Mouse (Mus musculus) cortical plate, adult 2 months (tissue): ENCODE results near the gene Gm45234. TPM values are rescaled to one million over a fixed set of nuclear protein-coding genes. Genes with fewer than 3 reads are reported as not detected.

Experiments used
- H3K27ac ChIP-seq: fragments of 200-500 bp; 2 replicates; pipeline ENCODE4 v1.5.1; 2012; ENCODE audit warnings: low read length, control low read depth, inconsistent platforms; ENCODE audit not compliant: insufficient read depth
- H3K4me1 ChIP-seq: fragments of 200-500 bp; 2 replicates; pipeline ENCODE4 v1.6.1; 2011; ENCODE audit warnings: low read length; ENCODE audit not compliant: control insufficient read depth, insufficient read depth
- H3K4me3 ChIP-seq: fragments of 200-500 bp; 2 replicates; pipeline ENCODE4 v1.5.1; 2011; ENCODE audit warnings: mild to moderate bottlenecking, low read length, control low read depth; ENCODE audit not compliant: insufficient read depth
- CTCF ChIP-seq: fragments of 200-500 bp; IDR thresholded peaks from 2 replicates; pipeline ENCODE4 v1.5.1; 2011; ENCODE audit warnings: mild to moderate bottlenecking, control low read depth, low read length; ENCODE audit not compliant: insufficient read depth; ENCODE audit errors: extremely low read depth
- POLR2A ChIP-seq: fragments of 200-500 bp; IDR thresholded peaks from 2 replicates; pipeline ENCODE4 v1.6.1; 2011; ENCODE audit warnings: mild to moderate bottlenecking, low read length, control low read depth; ENCODE audit not compliant: insufficient read depth; ENCODE audit errors: extremely low read depth
- polyA plus RNA-seq: library from polyadenylated mRNA; depleted of rRNA; stranded (reverse); fragments of >200 nt; gene quantifications from 2 replicates; pipeline ENCODE4 v1.2.3, GENCODE M21; 2012

Gene Gm45234
- polyA plus RNA-seq, 1 experiment: not detected

DNA sequence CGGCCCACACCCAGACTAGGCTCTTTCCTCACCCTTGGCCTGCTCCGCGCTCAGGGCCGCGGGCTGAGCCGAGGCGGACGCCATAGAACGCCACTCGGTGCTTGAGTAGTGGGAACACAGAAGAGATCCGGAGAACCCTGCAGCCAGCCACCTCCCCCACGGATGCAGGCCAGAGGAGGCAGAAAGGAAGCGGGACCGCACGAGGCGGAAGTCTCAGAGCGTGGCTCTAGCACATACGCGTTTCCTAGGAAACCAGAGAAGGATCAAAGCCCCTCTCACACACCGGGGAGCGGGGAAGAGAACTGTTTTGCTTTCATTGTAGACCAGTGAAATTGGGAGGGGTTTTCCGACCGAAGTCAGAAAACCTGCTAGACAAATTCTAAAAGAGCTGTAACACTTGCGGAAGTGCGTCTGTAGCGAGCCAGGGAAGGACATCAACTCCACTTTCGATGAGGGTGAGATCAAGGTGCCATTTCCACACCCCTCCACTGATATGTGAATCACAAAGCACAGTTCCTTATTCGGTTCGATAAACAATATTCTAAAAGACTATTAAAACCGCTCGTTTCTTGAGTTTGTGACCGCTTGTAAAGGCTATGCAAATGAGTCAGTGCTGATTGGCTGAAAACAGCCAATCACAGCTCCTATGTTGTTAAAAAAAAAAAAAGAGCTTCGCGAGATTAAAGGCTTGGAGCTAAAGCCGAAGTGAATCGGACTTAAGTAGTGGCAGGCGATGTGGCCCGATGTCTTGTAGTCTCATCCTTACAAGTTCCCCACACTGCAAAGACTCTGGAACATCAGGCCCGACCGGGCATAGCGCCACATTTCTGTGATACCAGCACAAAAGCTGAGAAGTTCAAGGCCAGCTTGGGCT, 14.7 kb downstream of the Gm45234 start, which contains the start of gene Grcc10:
TSS of gene Grcc10 (minus strand) at position 487 of the 874 bp plus-strand sequence.
- H3K4me3 ChIP-seq: peak within 1 kb of the TSS; percentile 67
- TF ChIP-seq CTCF (no peak), POLR2A (peak; percentile 97)
- H3K27ac ChIP-seq: peak within 1 kb of the TSS; percentile 92

DNA sequence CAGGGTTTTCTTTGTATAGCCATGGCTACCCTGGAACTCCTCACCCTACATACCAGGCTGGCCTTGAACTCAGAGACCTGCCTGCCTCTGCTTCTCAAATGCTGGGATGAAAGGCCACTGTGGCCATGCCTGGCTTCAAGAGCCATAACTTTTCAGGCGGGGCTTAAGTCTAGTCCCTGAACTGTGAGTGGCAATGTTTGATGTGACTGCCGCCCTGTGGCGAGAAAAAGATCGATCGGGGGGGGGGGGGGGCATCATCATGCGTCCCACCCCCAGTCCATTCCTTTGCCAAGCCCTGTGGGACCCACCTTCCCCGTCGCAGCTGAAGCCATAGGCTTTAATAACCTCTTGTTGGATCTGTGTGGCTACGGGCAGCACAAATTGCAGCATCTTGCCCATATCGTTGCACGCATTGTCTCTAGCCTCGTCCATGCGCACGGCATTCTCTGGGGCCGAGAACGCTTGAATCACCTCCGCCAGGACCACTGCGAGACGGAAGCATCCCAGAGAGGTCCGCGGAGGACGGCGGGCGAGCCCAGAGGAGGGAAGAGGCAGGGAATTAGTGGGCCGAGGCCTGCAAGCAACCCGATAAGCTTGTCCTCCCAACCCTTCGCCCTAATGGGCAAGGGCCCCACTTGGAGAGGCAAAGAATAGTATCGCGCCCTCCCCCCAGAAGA, 15.5 kb downstream of the Gm45234 start:
- TF ChIP-seq CTCF (peak; percentile 40; the same call in 1 of the 2 replicates), POLR2A (no peak; the same call in 1 of the 2 replicates)
- H3K27ac ChIP-seq: peak overlapping the region; percentile 92
- H3K4me3 ChIP-seq: peak overlapping the region; percentile 67

More for the DNA sequence above, 14.7 kb downstream of the Gm45234 start, which contains the start of gene Grcc10:
- H3K4me1 ChIP-seq: peaks cover 2% of the 10 kb centered on the region

DNA sequence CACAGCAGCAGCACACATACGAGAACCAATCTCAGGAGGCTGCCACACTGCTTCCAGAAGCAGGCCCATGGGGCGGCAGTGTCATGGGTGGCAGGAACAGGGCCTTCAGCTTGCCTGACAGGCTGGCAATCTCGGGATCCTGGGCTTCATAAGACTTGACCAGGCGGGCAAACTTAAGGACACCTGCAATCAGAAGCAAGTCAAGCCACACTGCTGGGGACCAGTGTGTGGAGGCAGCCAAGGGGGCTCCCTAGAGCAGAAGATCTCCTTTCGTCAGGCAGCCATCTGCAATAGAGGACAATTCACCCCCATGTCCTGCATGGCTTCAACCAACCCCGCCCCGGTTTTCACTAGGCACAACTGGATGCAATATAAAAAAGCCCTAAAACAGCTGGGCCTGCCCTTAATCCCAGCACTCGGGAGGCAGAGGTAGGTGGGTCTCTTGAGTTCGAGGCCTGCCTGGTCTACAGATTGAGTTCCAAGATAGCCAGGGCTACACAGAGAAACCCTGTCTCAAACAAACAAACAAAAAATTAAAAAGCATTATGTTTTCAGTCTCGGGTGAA, 16.5 kb downstream of the Gm45234 start:
- no peak for TF ChIP-seq POLR2A
- no peak for TF ChIP-seq CTCF
- no peak overlapping the region for H3K27ac ChIP-seq
- H3K4me3 ChIP-seq: no peak overlapping the region; the same call in 1 of the 2 replicates
- peaks cover 2% of the 10 kb centered on the region for H3K4me1 ChIP-seq

More for the DNA sequence above, 15.5 kb downstream of the Gm45234 start:
- H3K4me1 ChIP-seq: peaks cover 2% of the 10 kb centered on the region

DNA sequence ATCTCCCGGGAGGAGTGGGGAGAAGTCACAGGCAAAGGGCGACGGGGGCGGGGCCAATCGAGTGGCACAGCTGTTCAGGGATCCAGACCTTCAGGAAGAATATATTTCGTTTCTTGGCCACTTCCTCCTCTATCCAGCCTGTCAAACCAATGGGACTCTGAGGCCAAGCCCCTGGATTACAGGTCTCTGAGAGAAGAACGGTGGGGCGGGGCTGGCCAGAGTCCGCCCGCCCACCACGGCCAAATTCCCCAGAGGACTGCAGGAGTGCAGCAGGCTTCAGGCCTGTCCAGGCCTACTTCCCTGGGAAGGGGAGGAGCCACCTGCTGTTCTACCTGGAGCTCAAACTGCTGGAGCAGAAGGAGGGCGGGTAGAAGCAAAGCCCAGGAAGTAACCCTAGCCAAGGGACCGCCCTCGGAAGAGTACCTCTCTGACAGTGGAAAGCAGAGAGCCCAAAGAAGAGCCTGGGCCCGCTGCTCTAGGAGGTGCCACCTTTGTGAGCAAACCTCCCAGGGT, 17.3 kb downstream of the Gm45234 start, which contains the start of gene Ptpn6:
TSS of gene Ptpn6 (minus strand) at position 204 of the 513 bp plus-strand sequence.
- peaks cover 2% of the 10 kb centered on the region for H3K4me1 ChIP-seq
- no peak for TF ChIP-seq POLR2A
- TF ChIP-seq CTCF: no peak
- no peak within 1 kb of the TSS for H3K27ac ChIP-seq
- no peak within 1 kb of the TSS for H3K4me3 ChIP-seq

DNA sequence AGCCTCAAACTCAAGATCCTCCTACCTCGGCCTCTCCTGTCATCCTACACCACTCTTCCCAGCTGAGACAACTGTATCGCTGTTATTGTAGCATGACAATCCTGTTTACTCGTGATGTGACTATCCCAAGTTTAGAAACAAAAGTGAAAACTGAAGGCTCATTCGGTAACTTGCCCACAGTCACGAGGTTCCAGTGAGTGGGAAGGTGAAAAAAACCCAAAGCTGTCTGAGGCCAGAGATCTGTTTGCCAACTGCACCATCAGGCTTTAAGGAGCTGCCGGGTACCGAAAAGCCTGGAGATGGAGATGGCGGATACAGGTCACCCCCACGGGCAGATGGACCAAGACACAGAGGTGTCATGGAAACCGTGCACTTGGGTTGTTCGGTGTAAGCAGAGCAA, 18.8 kb downstream of the Gm45234 start:
- no peak for TF ChIP-seq CTCF
- TF ChIP-seq POLR2A: no peak
- Histone ChIP-seq H3K4me3 (no peak overlapping the region), H3K4me1 (peaks cover 2% of the 10 kb centered on the region), H3K27ac (no peak overlapping the region)

DNA sequence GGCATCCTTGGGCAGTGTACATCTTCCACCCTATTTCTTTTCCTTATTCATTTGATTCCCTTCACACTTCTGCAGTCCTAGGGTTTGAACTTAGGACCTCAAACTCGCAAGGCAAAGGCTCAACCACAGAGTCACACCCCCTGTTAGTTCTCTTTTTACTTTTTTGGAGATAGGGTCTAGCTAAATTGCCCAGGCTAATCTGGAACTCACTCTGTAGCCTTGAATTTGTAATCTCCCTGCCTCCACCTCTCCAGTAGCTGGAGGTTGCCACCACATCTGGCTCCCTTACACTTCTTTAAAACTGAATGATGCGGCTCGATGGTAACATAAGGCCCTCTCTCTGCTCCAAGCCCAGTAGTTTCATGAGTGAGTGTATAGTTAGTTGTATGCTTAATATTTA, 21.4 kb downstream of the Gm45234 start:
- Histone ChIP-seq H3K27ac (no peak overlapping the region), H3K4me3 (no peak overlapping the region), H3K4me1 (no peaks in the 10 kb centered on the region)
- no peak for TF ChIP-seq POLR2A
- TF ChIP-seq CTCF: no peak

DNA sequence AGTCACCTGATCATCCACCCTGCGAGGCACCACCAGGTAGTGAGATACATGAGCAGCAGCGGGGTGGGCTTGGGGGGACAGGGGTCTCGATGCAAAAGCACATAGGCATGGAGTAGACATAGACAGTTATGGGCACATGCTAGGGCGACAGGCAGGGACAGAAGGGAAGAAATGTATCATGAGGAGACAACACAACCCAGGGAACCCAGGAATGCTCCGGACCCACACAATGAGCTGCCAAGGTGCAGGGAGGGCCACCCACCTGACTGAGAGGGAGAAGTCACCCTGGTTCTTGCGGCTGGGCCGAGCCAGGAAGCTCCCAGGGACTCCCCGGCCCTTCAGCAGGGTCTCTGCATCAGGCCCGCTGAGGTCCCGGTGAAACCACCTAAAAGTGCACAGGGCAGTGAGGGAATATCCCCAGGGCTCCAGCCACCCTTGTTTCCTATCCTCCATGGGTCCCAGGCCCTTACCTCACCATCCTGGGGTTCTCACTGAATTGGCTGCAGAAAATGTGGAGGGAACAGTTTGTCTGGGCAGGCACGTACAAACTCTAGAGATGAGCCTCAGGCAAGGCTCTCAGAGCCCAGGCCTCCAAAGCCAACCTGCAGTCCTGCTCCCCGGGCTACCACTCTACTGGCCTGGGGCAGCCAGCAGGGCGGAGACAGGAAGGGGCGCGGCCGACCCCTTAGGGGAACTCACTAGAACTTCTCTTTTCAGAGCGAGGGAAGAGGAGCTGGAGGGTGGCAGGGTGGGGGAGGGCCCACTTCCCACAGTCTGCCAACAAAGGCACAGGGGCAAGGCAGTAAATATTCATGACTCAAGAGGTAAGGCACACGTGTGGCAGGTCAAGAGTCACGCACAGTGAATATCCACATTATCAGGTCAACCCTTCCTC, 23.1 kb downstream of the Gm45234 start:
- 0 out of 2 replicates have a peak overlapping the region, but pooled peaks have one; percentile 11 for H3K4me3 ChIP-seq
- no peaks in the 10 kb centered on the region for H3K4me1 ChIP-seq
- H3K27ac ChIP-seq: no peak overlapping the region; the same call in 1 of the 2 replicates
- TF ChIP-seq POLR2A (no peak), CTCF (no peak)

DNA sequence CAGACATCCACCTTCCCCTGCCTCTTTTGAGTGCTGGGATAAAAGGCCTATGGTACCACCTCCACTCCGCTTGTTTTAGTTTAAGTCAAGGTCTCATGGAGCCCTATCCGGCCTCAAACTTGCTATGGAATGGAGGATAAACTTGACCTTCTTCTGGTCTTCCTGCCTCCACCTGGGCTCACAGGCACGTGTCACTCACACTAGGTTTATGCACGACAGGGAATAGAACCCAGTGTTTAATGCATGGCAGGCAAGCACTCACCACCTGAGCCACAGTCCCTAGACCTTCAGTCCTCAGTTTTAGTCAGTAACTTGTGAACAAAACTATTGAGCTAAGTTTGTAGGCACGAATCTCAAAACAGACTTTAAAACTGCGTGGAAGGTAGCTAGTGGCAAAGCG, 24.8 kb downstream of the Gm45234 start:
- no peak overlapping the region for H3K27ac ChIP-seq
- H3K4me1 ChIP-seq: no peaks in the 10 kb centered on the region
- TF ChIP-seq CTCF: no peak
- TF ChIP-seq POLR2A: no peak
- no peak overlapping the region for H3K4me3 ChIP-seq
